Mouse (Mus musculus) cerebral cortex, adult 2 months (tissue): ENCODE data around the gene Kel.

Experiments used
- WGBS: fragments of 180-500 bp; shearing (Covaris S2); methylation state at CpG from one replicate; pipeline ENCODE4 v1.1.7; 2018; 5-methylcytosine and 5-hydroxymethylcytosine counted together

Kel gene

GRCm38 (mm10) chr6:41704123-41704522 lies at the start of gene Kel:
Gene Kel, minus strand, starts transcription at chr6:41704339.
- WGBS, result 66% methylated on average over 1 of the region's 1 CpGs

- 83% methylated on average over 5 of the region's 5 CpGs for whole genome bisulfite sequencing
These were observed 40.7 kb upstream of the Kel start for GRCm38 (mm10) chr6:41744664-41745392.

DNA sequence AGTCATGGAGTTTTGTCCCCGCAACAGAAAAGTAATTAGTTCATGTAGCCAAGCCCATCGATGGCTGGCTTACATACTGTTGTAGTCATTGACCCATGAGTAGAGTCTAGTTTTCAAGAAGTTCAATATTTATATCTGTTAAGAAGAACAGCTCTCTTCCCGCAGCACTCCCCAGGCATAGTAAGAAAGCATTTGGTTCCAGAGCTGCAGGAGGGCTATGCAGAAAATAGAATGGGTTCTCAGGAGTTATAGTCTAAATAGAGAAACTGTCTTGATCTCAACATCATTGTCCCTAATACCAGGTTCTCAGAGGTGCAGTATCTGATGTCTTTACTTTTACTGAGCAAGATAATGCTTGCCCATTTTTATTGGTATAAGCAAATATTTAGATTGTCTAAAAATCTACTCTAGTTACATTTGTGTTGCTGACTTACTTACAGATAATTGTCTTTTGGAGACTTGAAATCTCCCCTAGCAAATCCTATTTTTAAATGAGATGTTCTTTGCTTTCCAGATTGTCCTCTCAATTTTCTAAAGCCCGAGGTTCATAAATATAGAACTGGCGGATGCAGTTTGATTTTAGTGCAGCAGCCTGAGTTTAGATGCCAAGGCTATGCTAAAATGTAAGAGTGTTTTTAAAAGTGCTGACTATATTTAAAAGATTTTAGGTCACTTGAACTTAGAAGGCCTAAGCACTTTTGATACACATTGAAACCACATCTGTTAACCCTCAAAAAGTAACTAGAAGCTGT lies 30.8 kb upstream of the Kel start:
- 46% methylated on average over 5 of the region's 5 CpGs for WGBS

- WGBS, result 80% methylated on average over 1 of the region's 1 CpGs
These were observed 24.0 kb upstream of the Kel start for GRCm38 (mm10) chr6:41727989-41728609.

GRCm38 (mm10) chr6:41721430-41721829 lies 17.3 kb upstream of the Kel start:
- 82% methylated on average over 2 of the region's 2 CpGs for WGBS

DNA sequence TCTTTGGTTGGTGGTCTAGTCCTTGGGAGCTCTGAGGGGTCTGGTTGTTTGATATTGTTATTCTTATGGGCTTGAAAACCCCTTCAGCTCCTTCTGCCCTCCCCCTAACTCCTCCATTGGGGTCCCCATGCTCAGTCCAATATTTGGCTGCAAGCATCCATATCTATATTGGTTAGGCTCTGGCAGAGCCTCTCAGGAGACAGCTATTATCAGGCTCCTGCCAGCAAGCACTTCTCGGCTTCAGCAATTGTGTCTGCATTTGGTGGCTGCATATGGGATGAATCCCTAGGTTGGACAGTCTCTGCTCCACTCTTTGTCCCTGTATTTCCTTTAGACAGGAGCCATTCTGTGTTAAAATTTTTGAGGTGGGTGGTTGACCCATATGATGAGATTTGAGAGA lies 6.1 kb upstream of the Kel start:
- 78% methylated on average over 1 of the region's 1 CpGs for WGBS

DNA sequence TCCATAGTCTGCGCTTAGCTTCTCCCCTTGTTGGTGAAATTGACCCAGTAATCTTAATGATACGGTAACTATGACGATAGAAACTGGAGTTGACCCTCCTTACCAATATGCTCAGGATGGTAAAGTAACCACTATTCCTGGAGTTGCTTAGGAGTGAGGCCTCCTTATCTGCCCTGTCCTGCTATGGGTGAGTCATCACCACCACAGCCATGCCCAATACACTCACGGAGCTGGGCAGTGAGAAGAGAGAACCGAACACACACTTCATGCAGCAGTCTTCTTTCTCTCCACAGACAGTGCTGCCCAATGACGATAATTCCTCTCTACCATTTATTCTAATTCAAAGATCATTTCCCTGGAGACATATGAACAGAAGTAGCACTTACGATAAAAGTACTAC lies 2.1 kb upstream of the Kel start:
- WGBS, result 93% methylated on average over 7 of the region's 7 CpGs

DNA sequence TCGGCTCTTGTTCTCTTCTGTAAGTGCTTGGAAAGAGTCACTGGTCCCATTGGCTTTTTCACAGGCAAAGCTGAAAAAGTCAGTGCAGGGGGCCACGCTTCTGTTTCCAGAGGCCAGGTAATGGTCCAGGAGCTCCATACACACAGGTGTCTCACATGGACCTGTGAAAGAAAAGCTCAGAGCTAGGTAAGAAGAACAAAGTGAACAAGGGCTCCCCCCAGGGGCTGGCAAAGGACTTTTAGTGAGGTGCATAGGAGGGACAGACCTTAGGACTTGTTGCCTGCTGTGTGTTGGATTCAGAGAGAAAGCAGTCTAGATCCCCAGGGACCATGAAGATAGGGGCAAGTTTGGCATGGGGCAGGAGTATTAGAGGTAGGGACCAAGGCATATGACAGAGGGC lies 1.2 kb downstream of the Kel start:
- WGBS, result 82% methylated on average over 2 of the region's 2 CpGs

DNA sequence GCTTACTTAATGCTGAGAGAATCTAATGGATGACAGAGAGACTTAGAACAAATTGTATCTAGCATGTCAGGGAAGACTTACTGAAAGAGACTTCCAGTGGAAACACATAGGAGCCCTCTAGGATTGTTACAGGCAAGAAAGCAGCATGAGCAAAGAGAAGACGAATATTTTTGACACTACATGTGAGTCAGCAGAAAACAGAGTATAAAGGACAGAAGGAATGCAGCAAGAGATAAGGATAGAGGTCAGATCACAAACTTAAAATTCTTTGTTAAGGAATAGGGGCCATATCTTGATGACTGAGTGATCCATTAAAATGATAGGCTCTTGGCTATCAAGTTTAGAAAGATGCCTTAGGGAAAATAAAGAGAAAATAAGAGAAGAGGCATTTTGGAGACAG lies 2.9 kb downstream of the Kel start:
- 67% methylated on average over 1 of the region's 1 CpGs for WGBS

DNA sequence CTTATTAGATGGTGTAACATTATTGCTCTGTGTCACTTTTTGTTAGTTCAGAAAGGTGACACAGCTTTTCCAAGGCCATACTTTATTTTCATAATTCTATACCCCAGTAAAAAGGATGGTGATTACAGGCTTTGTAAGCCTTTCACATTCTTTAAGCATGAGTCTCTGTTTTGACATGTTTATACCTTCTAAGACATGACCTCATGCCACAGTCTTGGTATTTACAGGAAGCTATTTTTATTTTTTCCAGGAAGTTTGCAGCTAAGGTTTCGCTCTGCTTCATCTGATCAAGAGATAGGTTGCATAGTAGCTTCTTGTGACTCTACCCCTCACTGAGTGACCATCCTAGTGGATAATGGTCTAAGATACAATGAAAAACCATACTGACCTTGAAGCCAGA lies 9.7 kb downstream of the Kel start:
- 87% methylated on average over 1 of the region's 1 CpGs for WGBS

- 87% methylated on average over 3 of the region's 3 CpGs for WGBS
These were observed 18.5 kb downstream of the Kel start for GRCm38 (mm10) chr6:41685596-41685995.

DNA sequence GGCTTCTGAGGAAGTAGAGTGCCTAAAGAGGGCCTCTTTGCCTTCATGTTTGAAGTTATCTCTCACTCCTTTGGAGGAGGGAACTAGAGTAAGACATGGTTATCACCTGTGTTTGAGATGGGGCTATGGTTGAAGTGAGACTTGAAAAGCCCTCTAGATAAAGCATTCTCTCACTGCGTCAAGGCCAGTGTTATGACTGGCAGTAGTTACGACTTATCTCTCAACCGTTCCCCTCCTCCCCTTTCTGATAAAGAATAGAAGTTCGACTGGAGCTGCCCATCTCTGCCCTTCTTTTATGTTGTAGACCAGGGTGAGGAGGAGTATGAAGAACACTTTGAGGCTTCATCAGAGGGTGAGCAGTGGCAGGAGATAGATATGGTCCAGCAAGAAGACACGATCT lies 19.2 kb downstream of the Kel start:
- WGBS, result 80% methylated on average over 5 of the region's 5 CpGs

DNA sequence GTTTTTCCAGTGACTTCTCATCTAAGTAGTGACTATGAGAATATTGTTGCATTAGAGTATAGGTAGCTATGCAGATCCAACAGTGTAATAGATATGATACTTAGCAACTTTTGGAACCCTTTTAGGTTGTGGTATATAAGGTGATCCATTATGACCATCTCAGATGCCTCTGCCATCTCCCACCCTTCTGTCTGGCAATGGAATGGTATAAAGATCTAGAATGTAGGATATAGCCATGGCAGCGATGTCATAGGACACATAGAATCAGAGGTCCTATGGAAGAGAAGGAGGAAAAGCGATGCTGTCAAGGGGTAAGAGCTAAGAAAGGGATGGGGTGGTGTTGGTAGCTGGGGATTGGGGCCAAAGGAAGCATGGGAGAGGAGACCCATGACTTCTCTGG lies 20.0 kb downstream of the Kel start, which contains the start of gene Llcfc1:
Llcfc1 (plus strand) TSS at position 301 of the 400 bp plus-strand sequence.
- WGBS, result 88% methylated on average over 2 of the region's 2 CpGs

- 89% methylated on average over 5 of the region's 5 CpGs for WGBS
These were observed 22.5 kb downstream of the Kel start for GRCm38 (mm10) chr6:41681656-41682055.

GRCm38 (mm10) chr6:41680669-41681068 lies 23.5 kb downstream of the Kel start, which contains the start of gene Trpv5:
Gene Trpv5, minus strand, starts transcription at chr6:41680769.
- WGBS, result 91% methylated on average over 1 of the region's 1 CpGs

DNA sequence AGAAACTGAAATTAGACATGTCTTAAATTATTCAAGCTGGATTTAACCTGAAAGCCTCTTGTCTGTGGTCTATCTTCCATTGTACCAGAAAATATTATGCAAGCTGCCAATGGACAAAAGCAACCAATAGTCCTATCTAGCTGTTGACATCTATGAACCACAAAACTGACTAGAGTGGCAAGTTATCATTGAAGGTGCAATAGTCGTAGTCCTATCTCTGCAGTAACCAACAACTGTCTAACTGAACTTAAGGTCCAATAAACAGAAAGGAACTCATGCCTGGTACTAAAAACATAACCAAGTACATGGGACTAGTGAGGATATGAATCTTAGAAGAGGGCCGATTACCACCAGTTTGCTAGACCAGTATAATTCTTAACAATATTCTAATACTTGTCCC lies 27.6 kb downstream of the Kel start:
- WGBS, result 88% methylated on average over 2 of the region's 2 CpGs

- 36% methylated on average over 2 of the region's 2 CpGs for WGBS
These were observed 41.8 kb downstream of the Kel start for GRCm38 (mm10) chr6:41662320-41662719.

- 87% methylated on average over 1 of the region's 1 CpGs for WGBS
These were observed 45.7 kb downstream of the Kel start for GRCm38 (mm10) chr6:41658487-41658886.

GRCm38 (mm10) chr6:41654648-41655047 lies 49.5 kb downstream of the Kel start:
- 86% methylated on average over 8 of the region's 8 CpGs for WGBS

DNA sequence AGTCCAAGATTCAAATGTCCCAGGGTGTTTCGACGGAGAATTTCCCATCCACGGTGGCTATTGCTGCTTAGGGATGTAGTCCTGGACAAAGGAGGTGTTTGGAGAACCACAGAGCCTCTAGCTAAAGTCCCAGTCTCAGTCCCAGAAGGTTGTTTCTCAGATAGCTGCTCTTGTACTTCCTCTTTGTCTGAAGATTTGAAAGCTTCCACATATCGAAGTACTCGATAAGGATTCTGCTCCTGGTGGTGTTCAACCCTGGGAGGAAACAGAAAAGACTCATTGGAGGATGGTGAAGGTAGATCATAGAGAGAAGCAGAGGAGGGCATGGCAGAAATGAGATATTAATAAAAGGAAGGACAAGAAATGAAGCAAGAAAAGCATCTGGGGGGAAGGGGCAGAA lies 51.0 kb downstream of the Kel start:
- 95% methylated on average over 5 of the region's 5 CpGs for WGBS

DNA sequence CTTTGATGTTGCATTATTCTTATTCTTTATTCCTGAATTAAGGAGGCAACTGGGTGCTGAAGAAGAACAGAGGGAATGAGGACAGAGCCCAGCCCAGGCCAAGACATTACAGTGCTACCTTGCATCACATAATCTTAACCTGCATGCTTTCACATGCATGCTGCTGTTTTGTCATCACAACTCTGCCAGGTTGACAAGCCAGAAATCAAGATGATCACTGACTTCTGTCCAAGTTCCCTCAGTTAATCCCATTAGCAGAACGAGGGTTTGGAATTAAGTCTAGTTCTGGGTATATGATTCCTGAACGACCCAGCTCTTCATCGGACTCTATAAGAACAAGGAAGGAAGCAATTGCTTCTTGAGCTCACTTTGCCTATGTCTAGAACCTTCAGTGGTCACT lies 57.9 kb downstream of the Kel start:
- WGBS, result 85% methylated on average over 3 of the region's 3 CpGs

- 83% methylated on average over 3 of the region's 3 CpGs for WGBS
These were observed 60.9 kb downstream of the Kel start for GRCm38 (mm10) chr6:41643227-41643626.

DNA sequence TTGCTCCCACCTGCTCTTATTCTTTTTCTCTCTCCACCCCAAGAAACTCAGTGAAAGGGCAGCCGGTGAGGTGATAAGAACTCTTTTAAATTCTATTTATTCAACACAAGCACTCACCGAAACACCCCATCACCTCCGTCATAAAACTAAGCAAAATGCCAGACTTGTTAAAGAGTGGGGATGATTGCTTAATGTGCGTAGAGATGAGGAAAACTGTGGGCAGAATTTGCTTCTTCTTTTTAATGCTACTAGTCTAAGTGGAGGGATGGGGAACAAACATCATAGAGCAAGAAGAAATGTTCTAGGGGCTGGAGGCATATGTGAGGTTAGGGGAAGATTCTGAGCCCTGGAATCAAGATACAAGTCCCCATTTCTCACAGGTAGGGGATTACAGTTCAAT lies 61.4 kb downstream of the Kel start:
- WGBS, result 80% methylated on average over 4 of the region's 4 CpGs
